Mouse (Mus musculus): Measurements from ENCODE around the gene Taf1b.

GRCm38 (mm10) chr12:24600806-24601205 is 102.6 kb downstream of the Taf1b start:
- TF ChIP-seq GATA1 (IDR thresholded peaks at IDR 0.05; ENCODE audit: low read length): no peak
- TF ChIP-seq TAL1 (IDR thresholded peaks at IDR 0.05; ENCODE audit: low read length): no peak
